15 mouse cellular contexts compared by ENCODE assay signal in the genomic region with DNA sequence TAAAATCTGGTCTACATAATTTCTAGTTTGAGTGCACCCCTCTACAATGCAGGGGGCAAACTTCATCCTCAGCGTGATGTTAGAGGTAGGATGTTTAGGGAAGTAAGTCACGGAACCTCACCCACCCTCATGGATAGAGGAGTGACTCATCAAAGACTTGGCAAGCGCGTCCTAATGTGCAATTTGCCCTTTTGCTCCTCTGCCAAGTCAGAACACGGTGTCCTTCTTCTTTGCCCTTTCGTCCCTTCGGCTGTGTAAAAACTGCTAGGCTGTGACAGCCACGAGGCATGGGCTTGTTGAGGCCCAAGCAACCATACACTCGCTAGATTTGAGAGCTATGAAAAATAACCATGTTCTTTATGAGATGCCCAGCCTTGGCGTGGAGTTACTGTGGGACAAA. TPM values are rescaled to one million over a fixed set of nuclear protein-coding genes. Genes with fewer than 3 reads are reported as not detected.
A peak's percentile ranks its signal among the peaks of the same experiment; 100 is the strongest.
DNase-seq lines count a peak whose midpoint lies in the region; ATAC-seq and TF ChIP-seq lines count a peak whose summit lies in the region.
"Had no signal": no experiment of that assay in that cellular context is flagged by ENCODE, and none has a peak within 500 bp of the region (broad histone marks: within the 10 kb centered on the region; RNA-seq: fewer than 3 reads in every experiment).

No protein-coding gene starts in this region.

- intact Hi-C loops in left cerebral cortex, adult 2 months (cut with DNase I): no loop called here

- no peak overlapping the region for H3K9ac ChIP-seq in heart, embryonic 12.5 days
- no peak overlapping the region for H3K9ac ChIP-seq in liver, postnatal 0 days (replicated peaks)
- no peak overlapping the region for H3K9ac ChIP-seq in kidney, postnatal 0 days (ENCODE audit: low read depth, low read length)
- H3K9ac ChIP-seq: embryonic facial prominence, embryonic 12.5 days; liver, embryonic 15.5 days had no signal

- H3K36me3 ChIP-seq in heart, embryonic 12.5 days: no peaks in the 10 kb centered on the region
- no peaks in the 10 kb centered on the region; the same call in 1 of the 2 replicates for H3K36me3 ChIP-seq in liver, postnatal 0 days (replicated peaks; ENCODE audit: insufficient read depth, low read length)
- H3K36me3 ChIP-seq in kidney, postnatal 0 days (ENCODE audit: insufficient read depth, low read length): no peaks in the 10 kb centered on the region
- H3K36me3 ChIP-seq in hindbrain, embryonic 10.5 days: no peaks in the 10 kb centered on the region
- H3K36me3 ChIP-seq: embryonic facial prominence, embryonic 12.5 days; forebrain, embryonic 10.5 days; midbrain, embryonic 10.5 days had no signal

- peak; percentile 83; the same call in 1 of the 2 replicates for TF ChIP-seq EP300 in liver, postnatal 0 days (IDR thresholded peaks at IDR 0.05; ENCODE audit: low read depth)

- TF ChIP-seq CTCF in liver, postnatal 0 days (IDR thresholded peaks at IDR 0.05; ENCODE audit: low read depth): no peak
- TF ChIP-seq CTCF in kidney, postnatal 0 days (IDR thresholded peaks at IDR 0.05; ENCODE audit: low read depth): no peak
- no peak for TF ChIP-seq CTCF in left cerebral cortex, adult 2 months (IDR thresholded peaks at IDR 0.05)

- no peak for ATAC-seq in heart, embryonic 12.5 days (ENCODE audit: insufficient number of reproducible peaks, low FRiP score)
- peak; percentile 93 for ATAC-seq in liver, postnatal 0 days
- no peak for ATAC-seq in kidney, postnatal 0 days (replicated peaks; ENCODE audit: low FRiP score, low read depth)
- ATAC-seq: hindbrain, embryonic 16.5 days had no signal

- peaks cover 2% of the 10 kb centered on the region for H3K9me3 ChIP-seq in heart, embryonic 12.5 days (replicated peaks)
- H3K9me3 ChIP-seq in liver, postnatal 0 days (ENCODE audit: low read length): no peaks in the 10 kb centered on the region
- no peaks in the 10 kb centered on the region for H3K9me3 ChIP-seq in kidney, postnatal 0 days (replicated peaks; ENCODE audit: low read length)
- H3K9me3 ChIP-seq in hindbrain, embryonic 10.5 days: 0 out of 2 replicates have a peak, but pooled peaks cover 1% of the 10 kb centered on the region
- H3K9me3 ChIP-seq: embryonic facial prominence, embryonic 12.5 days; forebrain, embryonic 10.5 days; liver, embryonic 15.5 days; midbrain, embryonic 10.5 days had no signal

- WGBS in heart, embryonic 12.5 days: 90% methylated on average over 10 of the region's 10 CpGs
- 71% methylated on average over 10 of the region's 10 CpGs for WGBS in liver, postnatal 0 days (ENCODE audit: insufficient replicate concordance)
- WGBS in kidney, postnatal 0 days: 71% methylated on average over 10 of the region's 10 CpGs
- WGBS in hindbrain, embryonic 10.5 days: 91% methylated on average over 10 of the region's 10 CpGs

- no peak overlapping the region for H3K4me3 ChIP-seq in heart, embryonic 12.5 days
- no peak overlapping the region for H3K4me3 ChIP-seq in liver, postnatal 0 days (ENCODE audit: low read depth, low read length)
- no peak overlapping the region for H3K4me3 ChIP-seq in kidney, postnatal 0 days (replicated peaks; ENCODE audit: low read depth, low read length)
- H3K4me3 ChIP-seq in left cerebral cortex, adult 2 months: no peak overlapping the region
- H3K4me3 ChIP-seq in hindbrain, embryonic 10.5 days: no peak overlapping the region
- H3K4me3 ChIP-seq: embryonic facial prominence, embryonic 12.5 days; forebrain, embryonic 10.5 days; liver, embryonic 15.5 days; midbrain, embryonic 10.5 days had no signal

- H3K27ac ChIP-seq in heart, embryonic 12.5 days (ENCODE audit: poor library complexity, severe bottlenecking): no peak overlapping the region
- H3K27ac ChIP-seq in liver, postnatal 0 days (ENCODE audit: low read depth): peak overlapping the region; percentile 70
- H3K27ac ChIP-seq in kidney, postnatal 0 days: no peak overlapping the region
- H3K27ac ChIP-seq in left cerebral cortex, adult 2 months: no peak overlapping the region
- no peak overlapping the region for H3K27ac ChIP-seq in hindbrain, embryonic 10.5 days
- H3K27ac ChIP-seq: embryonic facial prominence, embryonic 12.5 days; forebrain, embryonic 10.5 days; liver, embryonic 15.5 days; midbrain, embryonic 10.5 days had no signal

- H3K27me3 ChIP-seq in heart, embryonic 12.5 days (replicated peaks): no peaks in the 10 kb centered on the region
- no peaks in the 10 kb centered on the region for H3K27me3 ChIP-seq in liver, postnatal 0 days (ENCODE audit: insufficient read depth, low read length)
- H3K27me3 ChIP-seq in kidney, postnatal 0 days (ENCODE audit: insufficient read depth, low read length): no peaks in the 10 kb centered on the region
- no peaks in the 10 kb centered on the region for H3K27me3 ChIP-seq in hindbrain, embryonic 10.5 days (ENCODE audit: insufficient read depth, poor library complexity, severe bottlenecking)
- H3K27me3 ChIP-seq: embryonic facial prominence, embryonic 12.5 days; liver, embryonic 15.5 days had no signal

- H3K4me1 ChIP-seq in heart, embryonic 12.5 days (replicated peaks): no peaks in the 10 kb centered on the region
- H3K4me1 ChIP-seq in liver, postnatal 0 days (ENCODE audit: insufficient read depth): peaks cover 3% of the 10 kb centered on the region; the same call in 1 of the 2 replicates
- no peaks in the 10 kb centered on the region for H3K4me1 ChIP-seq in kidney, postnatal 0 days (replicated peaks; ENCODE audit: insufficient read depth, low read length)
- H3K4me1 ChIP-seq in hindbrain, embryonic 10.5 days (replicated peaks): no peaks in the 10 kb centered on the region
- H3K4me1 ChIP-seq: embryonic facial prominence, embryonic 12.5 days; forebrain, embryonic 10.5 days; liver, embryonic 15.5 days; midbrain, embryonic 10.5 days had no signal

- no peak overlapping the region for H3K4me2 ChIP-seq in heart, embryonic 12.5 days
- no peak overlapping the region for H3K4me2 ChIP-seq in liver, postnatal 0 days (ENCODE audit: low read depth, low read length)
- no peak overlapping the region for H3K4me2 ChIP-seq in kidney, postnatal 0 days (ENCODE audit: low read length)
- H3K4me2 ChIP-seq: embryonic facial prominence, embryonic 12.5 days; liver, embryonic 15.5 days had no signal

- peak; percentile 30 to 77 for DNase-seq in heart, adult 18-20 months
- DNase-seq in liver, postnatal 0 days: peak; percentile 64
- no peak for DNase-seq in liver
- DNase-seq in adrenal gland, adult (ENCODE audit: inconsistent age in 2 of 2, low spot score in 1 of 2): peak; percentile 92 to 95
- peak; percentile 23 for DNase-seq in kidney, postnatal 0 days (ENCODE audit: low spot score)
- DNase-seq in left cerebral cortex, adult 2 months (ENCODE audit: extremely low spot score in 1 of 2, low spot score in 2 of 2): no peak
- DNase-seq in hindbrain, embryonic 10.5 days (ENCODE audit: low spot score): no peak
- DNase-seq: B cell, adult 2 months; cerebellum, postnatal 36 days had no signal

RNA-seq across cellular contexts. Expression of a gene that starts 6.8 kb away (rescaled TPM):
- total RNA-seq in heart, adult 18-20 months (2021): 1 to 10 TPM; 4.1 to 4.2 TPM
- 0.54 and 0.64 TPM in 2 replicates for polyA plus RNA-seq in heart, embryonic 12.5 days (2016; fragmentation: Nextera tagmentation; extraction: Ambion mirVana)
- 38.6 and 42.1 TPM in 2 replicates for polyA plus RNA-seq in liver, postnatal 0 days (2015; fragmentation: Nextera tagmentation; extraction: Ambion mirVana)
- polyA plus RNA-seq in kidney, postnatal 0 days (2015; fragmentation: Nextera tagmentation; extraction: Ambion mirVana): 0.37 and 0.54 TPM in 2 replicates
- 1 to 10 TPM; 1.4 to 1.7 TPM for total RNA-seq in left cerebral cortex, adult 2 months (2021)
- polyA plus RNA-seq in hindbrain, embryonic 10.5 days (2016; fragmentation: Nextera tagmentation; extraction: Ambion mirVana): 0.24 and 0.50 TPM in 2 replicates

Comparison
In these comparisons a context has a peak if more than half of its experiments do, and no peak if none do; other contexts are left out.
1. DNase-seq: peak in heart, adult 18-20 months (2 of 2), liver, postnatal 0 days (single experiment), adrenal gland, adult (2 of 2) and kidney, postnatal 0 days (single experiment); none in liver (single experiment), left cerebral cortex, adult 2 months (0 of 2) and hindbrain, embryonic 10.5 days (single experiment).
2. RNA of a gene that starts 6.8 kb away (polyA plus RNA-seq): 38.6 to 42.1 TPM in liver, postnatal 0 days; 0.37 to 0.54 TPM in kidney, postnatal 0 days, 0.54 to 0.64 TPM in heart, embryonic 12.5 days and 0.24 to 0.50 TPM in hindbrain, embryonic 10.5 days; every median in the first group is over 10 times any median in the second.